Mouse (Mus musculus) embryonic fibroblast, embryonic 13.5 days (primary cell): ENCODE data around the gene Gad2.

Experiments
- CTCF ChIP-seq: IDR thresholded peaks from 2 replicates; pipeline ENCODE4 v1.5.1; 2011; ENCODE audit warnings: mild to moderate bottlenecking, control low read depth, low read length, moderate library complexity, borderline replicate concordance; ENCODE audit not compliant: insufficient read depth
- POLR2A ChIP-seq: IDR thresholded peaks from 2 replicates; pipeline ENCODE4 v1.6.1; 2011; ENCODE audit warnings: low read depth, mild to moderate bottlenecking, control low read depth, low read length, moderate library complexity

- TF ChIP-seq CTCF (no peak), POLR2A (no peak)
Observed at GRCm38 (mm10) chr2:22620534-22620933, 1.5 kb upstream of the Gad2 start.
